Mouse (Mus musculus): ENCODE data around the gene Npm1.

GRCm38 (mm10) chr11:33176525-33177245 is 13.7 kb upstream of the Npm1 start:
- TF ChIP-seq GATA1 (IDR thresholded peaks at IDR 0.05; ENCODE audit: borderline replicate concordance, low read length) (no peak), FLI1 (IDR thresholded peaks at IDR 0.05; ENCODE audit: low read length) (no peak)

Data from megakaryocyte, embryonic 14.5 days (primary cell).